Mouse (Mus musculus): ENCODE results near the gene Hspg2. TPM values are rescaled to one million over a fixed set of nuclear protein-coding genes. Genes with fewer than 3 reads are reported as not detected.
"Not testable (repeated sequence)": the region's sequence is repeated elsewhere in the genome, so short reads cannot be mapped to it uniquely, and the experiment has no call there.

Gene Hspg2
- 4.0 and 4.1 TPM in 2 replicates for polyA plus RNA-seq (2015; fragmentation: Nextera tagmentation; extraction: Ambion mirVana)

DNA sequence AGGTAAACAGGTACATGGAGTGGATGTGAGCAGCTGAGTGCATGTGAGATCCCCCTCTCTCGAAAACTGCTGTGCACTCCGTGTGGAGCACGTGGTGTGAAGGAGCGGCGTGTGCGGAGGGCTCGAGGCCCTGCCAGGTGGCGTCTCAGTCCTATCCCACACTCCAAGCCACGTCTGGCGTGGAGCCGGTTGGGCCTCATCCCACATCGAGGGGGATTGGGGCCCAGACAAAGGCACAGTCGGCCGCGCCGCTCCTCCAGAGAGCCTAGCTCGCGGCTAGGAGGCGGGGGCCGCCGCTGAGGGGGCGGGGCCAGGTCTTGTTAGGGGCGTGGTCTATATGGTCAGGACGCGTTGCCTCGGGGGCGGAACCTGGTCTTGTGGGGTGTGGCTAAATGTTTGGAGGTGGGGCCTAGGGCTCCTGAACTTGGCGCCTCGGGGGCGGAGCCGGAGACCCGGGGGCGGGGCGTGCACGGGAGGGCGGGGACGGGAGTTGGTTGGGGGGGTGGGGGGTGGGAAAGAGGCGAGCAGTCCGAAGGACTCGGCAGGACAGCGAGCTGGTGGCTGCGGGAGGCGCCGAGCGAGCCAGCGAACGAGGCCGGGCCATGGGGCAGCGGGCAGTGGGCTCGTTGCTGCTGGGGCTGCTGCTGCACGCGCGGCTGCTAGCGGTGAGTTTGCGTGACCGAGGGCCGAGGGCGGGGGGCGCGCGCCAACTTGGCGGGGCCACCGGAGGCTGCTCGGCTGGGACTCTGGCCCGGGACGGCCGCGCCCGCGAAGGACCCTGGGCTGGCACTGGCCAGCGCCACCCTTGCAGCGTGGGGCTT is at the start of gene Hspg2:
TSS of gene Hspg2 (plus strand) at position 510 of the 821 bp plus-strand sequence.
- peak; percentile 90 for DNase-seq (ENCODE audit: low spot score)

DNA sequence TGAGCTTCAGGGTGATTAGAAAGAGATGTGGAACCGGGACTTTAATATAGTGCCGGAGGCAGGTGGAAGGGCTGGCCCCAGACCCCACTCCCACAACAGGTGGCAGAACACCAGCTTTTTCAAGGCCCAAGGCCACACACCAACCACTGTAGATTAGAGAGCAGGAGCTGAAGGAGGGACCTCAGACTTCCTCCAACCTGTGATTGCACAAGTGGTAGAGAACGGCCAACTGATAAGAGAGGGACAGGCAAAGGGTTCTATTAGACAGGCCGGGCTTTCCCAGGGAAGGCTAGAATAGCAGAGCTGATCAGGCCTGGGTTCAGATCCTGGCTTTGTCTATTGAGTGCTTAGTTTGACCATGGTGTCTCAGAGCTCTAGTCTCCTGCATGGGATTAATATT is 38.1 kb upstream of the Hspg2 start, which contains the start of gene Cela3b:
TSS of gene Cela3b (minus strand) at position 39 of the 400 bp plus-strand sequence.
- no peak for DNase-seq (ENCODE audit: low spot score)

- DNase-seq (ENCODE audit: low spot score), result not testable (repeated sequence)
Observed at GRCm38 (mm10) chr4:137432700-137433550, 35.6 kb upstream of the Hspg2 start.

DNA sequence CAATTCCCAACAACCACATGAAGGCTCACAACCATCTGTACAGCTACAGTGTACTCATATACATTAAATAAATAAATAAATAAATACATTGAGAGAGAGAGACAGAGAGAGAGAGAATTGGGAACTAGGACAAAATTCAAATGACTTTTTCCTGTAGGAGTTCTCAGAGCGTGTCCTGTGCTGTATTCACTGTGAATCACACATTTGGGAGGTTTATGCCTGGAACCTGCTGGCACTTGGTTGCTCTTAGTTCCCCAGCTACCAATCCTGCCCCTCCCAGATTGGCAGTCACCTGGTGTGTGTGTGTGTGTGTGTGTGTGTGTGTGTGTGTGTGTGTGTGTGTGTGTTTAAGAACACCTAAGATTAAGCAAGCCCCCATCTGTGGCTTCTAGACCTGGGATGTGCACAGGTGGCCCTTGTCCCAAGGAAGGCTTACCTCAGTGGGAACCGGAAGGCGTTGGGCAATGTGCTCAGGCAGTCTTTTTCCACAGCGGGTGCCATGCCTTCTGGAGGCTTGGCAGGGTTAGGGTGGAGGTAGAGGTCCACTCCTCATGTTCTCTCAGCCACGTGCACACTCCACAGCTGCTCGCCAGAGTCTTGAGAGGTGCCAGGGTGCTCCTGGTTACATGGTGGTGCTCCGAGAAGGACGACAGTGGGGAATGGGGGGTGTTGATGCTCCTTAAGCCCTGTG is 31.4 kb upstream of the Hspg2 start:
- DNase-seq (ENCODE audit: low spot score), result no peak

DNA sequence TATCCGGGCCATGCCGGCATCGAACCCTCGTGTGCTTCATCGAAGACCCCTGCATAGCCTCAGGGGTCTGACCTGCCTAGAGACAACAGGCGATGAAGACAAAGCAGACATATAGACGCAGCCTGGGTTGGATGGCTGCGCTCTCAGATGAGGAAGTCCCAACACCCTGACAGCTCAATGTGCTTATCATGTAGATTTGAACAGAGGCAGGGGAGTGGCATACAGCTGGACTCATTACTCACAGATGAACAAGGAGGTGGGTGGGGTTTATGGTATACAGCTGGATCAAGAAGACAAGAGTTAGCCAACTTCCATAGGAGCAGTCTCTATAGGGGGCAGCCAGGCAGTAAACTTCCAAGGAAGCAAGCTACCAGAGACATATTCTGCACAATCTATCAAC is 29.7 kb upstream of the Hspg2 start:
- DNase-seq (ENCODE audit: low spot score), result no peak

DNA sequence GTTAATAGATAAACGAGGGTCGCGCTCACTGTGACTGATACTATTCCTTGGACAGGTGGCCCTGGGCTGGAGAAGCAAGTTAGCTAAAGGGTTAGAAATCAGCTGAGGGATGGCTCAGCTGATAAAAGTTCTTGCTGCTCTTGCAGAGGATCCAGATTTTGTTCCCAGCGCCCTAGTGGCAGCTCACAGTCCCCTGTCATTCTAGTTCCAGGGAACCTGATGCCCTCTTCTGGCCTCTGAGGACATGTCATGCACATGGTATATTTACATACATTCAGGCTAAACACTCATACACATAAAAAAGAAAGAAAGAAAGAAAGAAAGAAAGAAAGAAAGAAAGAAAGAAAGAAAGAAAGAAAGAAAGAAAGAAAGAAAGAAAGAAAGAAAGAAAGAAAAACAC is 27.2 kb upstream of the Hspg2 start:
- no peak for DNase-seq (ENCODE audit: low spot score)

- peak; percentile 63 for DNase-seq (ENCODE audit: low spot score)
Observed at GRCm38 (mm10) chr4:137443625-137444024, 24.9 kb upstream of the Hspg2 start.

GRCm38 (mm10) chr4:137445881-137446280 is 22.7 kb upstream of the Hspg2 start:
- DNase-seq (ENCODE audit: low spot score), result no peak

GRCm38 (mm10) chr4:137447363-137448196 is 21.0 kb upstream of the Hspg2 start:
- no peak for DNase-seq (ENCODE audit: low spot score)

- DNase-seq (ENCODE audit: low spot score), result no peak
Observed at GRCm38 (mm10) chr4:137448197-137448596, 20.4 kb upstream of the Hspg2 start.

GRCm38 (mm10) chr4:137448641-137449040 is 19.9 kb upstream of the Hspg2 start:
- no peak for DNase-seq (ENCODE audit: low spot score)

DNA sequence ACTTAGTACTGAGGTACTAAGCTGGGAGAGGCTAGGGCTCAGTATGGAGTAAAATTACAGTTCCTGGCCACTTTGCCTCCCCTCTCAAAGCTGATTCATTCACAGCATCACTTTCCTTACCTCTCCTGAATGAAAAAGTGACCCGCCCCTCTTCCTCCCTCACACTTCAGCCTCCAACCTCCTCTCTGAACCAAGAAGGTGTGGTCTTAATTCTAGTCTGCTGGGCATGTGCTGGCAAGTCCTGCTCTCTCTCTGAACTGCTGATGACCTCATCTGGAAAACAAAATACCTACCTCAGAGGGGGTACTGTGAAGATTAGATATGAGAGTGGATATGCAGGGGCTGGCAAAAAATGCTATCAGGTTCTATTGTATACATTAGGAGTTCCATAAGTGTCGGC is 19.4 kb upstream of the Hspg2 start:
- no peak for DNase-seq (ENCODE audit: low spot score)

DNA sequence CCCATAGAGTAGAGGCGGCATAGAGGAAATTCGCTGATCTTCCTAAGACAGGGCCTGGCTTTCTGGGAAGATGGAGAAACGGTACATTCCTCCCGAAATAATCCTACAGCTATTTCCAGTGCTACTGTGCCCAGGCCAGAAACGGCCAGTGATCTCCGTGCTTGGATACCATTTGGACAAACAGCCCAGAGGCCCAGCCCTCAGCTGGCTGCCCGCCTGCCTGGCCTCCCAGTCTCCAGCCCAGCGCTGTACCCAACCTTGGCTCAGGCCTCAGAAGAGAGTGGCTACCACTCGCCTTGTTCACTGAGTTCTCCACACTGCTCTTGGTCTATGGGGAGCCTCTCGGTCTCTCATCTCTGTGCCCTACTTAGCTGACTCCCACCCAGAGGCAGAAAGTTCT is 18.9 kb upstream of the Hspg2 start:
- no peak for DNase-seq (ENCODE audit: low spot score)

DNA sequence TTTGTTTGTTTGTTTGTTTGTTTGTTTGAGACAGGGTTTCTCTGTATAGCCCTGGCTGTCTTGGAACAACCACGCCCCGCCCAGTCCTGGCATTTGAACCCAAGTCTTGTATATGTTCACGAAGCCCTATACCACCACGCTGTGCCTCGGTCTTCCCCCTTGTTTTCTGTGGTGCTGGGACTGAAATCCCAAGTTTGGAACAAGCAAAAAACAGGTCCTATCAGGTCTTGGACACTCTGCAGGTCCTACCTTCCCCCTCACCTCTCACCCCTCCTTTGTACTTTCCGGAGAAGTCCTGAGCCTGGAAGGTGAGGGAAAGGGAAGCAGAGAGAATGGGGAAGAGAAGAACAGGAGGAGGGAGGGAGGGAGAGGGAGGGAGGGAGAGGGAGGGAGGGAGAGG is 16.4 kb upstream of the Hspg2 start:
- no peak for DNase-seq (ENCODE audit: low spot score)

DNA sequence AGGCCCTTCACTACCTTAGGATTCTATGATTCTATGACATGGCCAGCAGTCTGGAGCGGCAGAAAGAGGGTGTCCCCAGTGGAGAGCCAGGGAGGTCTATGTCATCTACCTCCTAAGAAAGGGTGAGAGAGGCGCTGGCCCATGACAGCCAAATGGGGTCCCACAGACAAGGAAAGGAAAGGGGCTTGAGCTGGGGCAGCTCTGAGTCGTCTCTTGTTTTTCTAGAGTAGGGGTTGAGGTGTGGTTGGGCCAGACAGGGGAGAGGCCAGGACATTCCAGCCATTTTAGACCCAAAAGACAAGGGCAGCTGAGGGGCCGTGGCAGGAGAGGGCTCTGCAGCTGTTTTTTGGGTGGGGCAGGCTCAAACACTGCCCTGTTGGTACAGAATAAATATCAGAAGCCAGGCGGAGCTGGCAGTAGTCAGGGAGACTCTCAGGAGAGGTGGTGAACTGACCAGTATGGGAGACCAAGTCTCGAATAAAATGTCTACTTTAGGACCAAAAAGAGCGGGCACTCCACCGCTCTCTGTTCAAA is 15.3 kb upstream of the Hspg2 start, which contains the start of gene 1700013G24Rik:
TSS of gene 1700013G24Rik (plus strand) at position 51 of the 534 bp plus-strand sequence.
- no peak for DNase-seq (ENCODE audit: low spot score)

- DNase-seq (ENCODE audit: low spot score), result no peak
Observed at GRCm38 (mm10) chr4:137454582-137454981, 14.0 kb upstream of the Hspg2 start.

DNA sequence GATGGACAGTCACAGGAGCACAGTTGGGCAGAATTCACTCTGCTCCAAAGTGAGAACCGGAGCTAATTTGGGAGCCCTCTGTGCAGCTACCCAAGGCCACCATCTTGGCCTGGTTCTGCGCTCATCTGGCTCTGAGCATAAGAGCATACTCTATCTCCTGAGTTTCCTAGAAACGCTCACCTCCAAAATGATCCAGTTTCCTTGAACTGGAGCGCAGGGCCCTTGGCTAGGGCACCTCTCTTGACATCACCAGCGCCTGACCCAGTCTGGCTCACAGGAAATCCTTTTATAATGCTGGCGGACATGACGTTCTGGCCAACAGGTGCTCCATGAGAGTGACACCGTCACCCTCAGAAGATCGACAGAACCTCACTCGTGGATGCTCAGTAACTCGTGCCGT is 12.0 kb upstream of the Hspg2 start:
- DNase-seq (ENCODE audit: low spot score), result no peak

- no peak for DNase-seq (ENCODE audit: low spot score)
Observed at GRCm38 (mm10) chr4:137457292-137457691, 11.3 kb upstream of the Hspg2 start.

DNA sequence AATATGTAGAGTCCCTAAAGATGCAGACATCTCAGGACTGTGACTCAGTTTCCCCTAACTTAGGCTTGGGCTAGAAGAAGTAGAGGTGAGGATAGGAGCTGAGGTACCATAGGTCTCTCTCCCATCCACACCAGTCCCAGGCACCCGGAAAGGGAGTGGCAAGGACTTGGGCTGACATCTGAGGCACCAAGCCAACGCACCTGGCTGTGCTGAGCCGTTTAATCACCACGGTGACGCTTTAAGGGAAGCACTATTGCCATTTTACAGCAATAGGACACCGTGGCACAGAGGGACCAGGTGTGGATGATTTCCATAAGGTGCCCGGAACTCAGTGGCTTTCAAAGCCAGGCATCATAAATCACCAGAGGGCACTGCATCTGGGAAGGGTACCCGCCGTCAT is 10.3 kb upstream of the Hspg2 start:
- DNase-seq (ENCODE audit: low spot score), result peak; percentile 51

DNA sequence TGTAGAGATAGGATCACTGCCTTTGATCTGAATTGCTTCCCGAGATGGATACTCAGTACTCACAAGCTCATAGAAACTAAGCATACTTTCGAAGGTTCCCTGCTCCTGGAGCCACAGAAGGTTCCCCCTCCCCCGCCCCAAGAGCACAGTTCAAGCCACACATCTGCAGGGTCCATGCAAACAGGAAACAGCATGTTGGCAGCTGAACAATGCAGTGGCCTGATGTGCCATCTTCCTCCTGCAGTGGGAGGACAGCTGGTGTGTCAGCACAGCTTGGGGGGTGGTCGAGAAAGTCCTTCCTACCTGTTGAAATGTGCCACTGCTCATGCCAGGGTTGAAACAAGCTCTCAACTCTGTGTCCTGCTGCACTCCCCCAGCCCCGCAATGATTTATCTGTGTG is 9.7 kb upstream of the Hspg2 start:
- DNase-seq (ENCODE audit: low spot score), result peak; percentile 69

Data from thymus, postnatal 0 days (tissue).